Mouse (Mus musculus) intestine, postnatal 0 days (tissue): ENCODE measurements around the gene Adamts4. TPM values are rescaled to one million over a fixed set of nuclear protein-coding genes. Genes with fewer than 3 reads are reported as not detected.
"Not testable (repeated sequence)": the region's sequence is repeated elsewhere in the genome, so short reads cannot be mapped to it uniquely, and the experiment has no call there.

Experiments
- ATAC-seq: fragments of 200-750 bp; cut with Nextera tagmentation; 2 replicates; pipeline ENCODE4 v1.8.0; 2017; ENCODE audit warnings: mild to moderate bottlenecking, moderate TSS enrichment, moderate library complexity
- H3K27ac ChIP-seq: fragments of 300-500 bp; sonication (generic); 2 replicates; pipeline ENCODE4 v1.5.1; 2014; ENCODE audit warnings: mild to moderate bottlenecking, low read depth, low read length, moderate library complexity
- H3K27me3 ChIP-seq: fragments of 300-500 bp; sonication (generic); replicated peaks from 2 replicates; pipeline ENCODE4 v1.6.1; 2014; ENCODE audit warnings: low read length, mixed read lengths; ENCODE audit not compliant: control insufficient read depth, insufficient read depth
- H3K36me3 ChIP-seq: fragments of 300-500 bp; sonication (generic); 2 replicates; pipeline ENCODE4 v1.6.1; 2014; ENCODE audit warnings: mild to moderate bottlenecking, moderate library complexity; ENCODE audit not compliant: control insufficient read depth, insufficient read depth
- H3K4me1 ChIP-seq: fragments of 300-500 bp; sonication (generic); replicated peaks from 2 replicates; pipeline ENCODE4 v1.6.1; 2014; ENCODE audit warnings: antibody characterized with exemption, low read length, mixed read lengths; ENCODE audit not compliant: control insufficient read depth, insufficient read depth
- H3K4me2 ChIP-seq: fragments of 300-500 bp; sonication (generic); replicated peaks from 2 replicates; pipeline ENCODE4 v1.6.1; 2014; ENCODE audit warnings: low read depth, mild to moderate bottlenecking, moderate library complexity
- H3K4me3 ChIP-seq: fragments of 300-500 bp; sonication (generic); 2 replicates; pipeline ENCODE4 v1.5.1; 2014; ENCODE audit warnings: low read depth, low read length
- H3K9ac ChIP-seq: fragments of 300-500 bp; sonication (generic); 2 replicates; pipeline ENCODE4 v1.6.1; 2014; ENCODE audit warnings: mild to moderate bottlenecking, low read depth, low read length
- H3K9me3 ChIP-seq: fragments of 300-500 bp; sonication (generic); 2 replicates; pipeline ENCODE4 v1.6.1; 2016; ENCODE audit warnings: mixed run types; ENCODE audit not compliant: control insufficient read depth
- CTCF ChIP-seq: sonication (generic); IDR thresholded peaks from 2 replicates; pipeline ENCODE4 v1.5.1; 2016; ENCODE audit warnings: low read depth, mild to moderate bottlenecking, control low read depth, antibody characterized with exemption, moderate library complexity
- WGBS: fragments of 180-500 bp; shearing (Covaris S2); extraction: QIAGEN DNeasy Blood & Tissue Kit; methylation state at CpG from one replicate; pipeline ENCODE4 v1.1.7; 2014; 5-methylcytosine and 5-hydroxymethylcytosine counted together
- polyA plus RNA-seq: library from polyadenylated mRNA; unstranded; fragments of >200 nt; fragmentation: Nextera tagmentation; extraction: Ambion mirVana; gene quantifications from 2 replicates; pipeline ENCODE4 v1.2.1, GENCODE M21; 2015

Gene Adamts4
- polyA plus RNA-seq, 1 experiment from 2014 or later = 2.0 TPM

- peak overlapping the region; percentile 85 for H3K4me3 ChIP-seq
- TF ChIP-seq CTCF = no peak
- H3K4me2 ChIP-seq = peak overlapping the region; percentile 53
- WGBS = 16% methylated on average over 3 of the region's 3 CpGs
- ATAC-seq = no peak
- H3K36me3 ChIP-seq = peaks cover 2% of the 10 kb centered on the region; the same call in 1 of the 2 replicates
- no peaks in the 10 kb centered on the region; the same call in 1 of the 2 replicates for H3K4me1 ChIP-seq
- H3K27ac ChIP-seq = peak overlapping the region; percentile 97
- peaks cover 7% of the 10 kb centered on the region; the same call in 1 of the 2 replicates for H3K27me3 ChIP-seq
- H3K9ac ChIP-seq = 0 out of 2 replicates have a peak overlapping the region, but pooled peaks have one; percentile 88
- no peaks in the 10 kb centered on the region for H3K9me3 ChIP-seq
Measured at GRCm38 (mm10) chr1:171295063-171295402, 44.8 kb downstream of the Adamts4 start.

GRCm38 (mm10) chr1:171298226-171298625 lies 48.0 kb downstream of the Adamts4 start:
- no peak for TF ChIP-seq CTCF
- WGBS = 67% methylated on average over 3 of the region's 3 CpGs

GRCm38 (mm10) chr1:171306157-171306556 lies 55.9 kb downstream of the Adamts4 start:
- H3K4me3 ChIP-seq, H3K27ac ChIP-seq, H3K27me3 ChIP-seq, H3K4me2 ChIP-seq, H3K36me3 ChIP-seq, H3K4me1 ChIP-seq, H3K9me3 ChIP-seq, ATAC-seq, H3K9ac ChIP-seq: not testable (repeated sequence)
- 64% methylated on average over 5 of the region's 5 CpGs for WGBS

More at GRCm38 (mm10) chr1:171298226-171298625, 48.0 kb downstream of the Adamts4 start:
- no peak overlapping the region for H3K27ac ChIP-seq
- no peaks in the 10 kb centered on the region for H3K9me3 ChIP-seq
- no peak overlapping the region for H3K4me3 ChIP-seq
- no peak overlapping the region for H3K9ac ChIP-seq
- H3K4me1 ChIP-seq = no peaks in the 10 kb centered on the region; the same call in 1 of the 2 replicates
- ATAC-seq = no peak
- H3K36me3 ChIP-seq = no peaks in the 10 kb centered on the region
- peaks cover 7% of the 10 kb centered on the region; the same call in 1 of the 2 replicates for H3K27me3 ChIP-seq
- H3K4me2 ChIP-seq = no peak overlapping the region

- Histone ChIP-seq H3K4me1 (no peaks in the 10 kb centered on the region), H3K4me2 (no peak overlapping the region), H3K9ac (no peak overlapping the region), H3K36me3 (no peaks in the 10 kb centered on the region), H3K27me3 (no peaks in the 10 kb centered on the region), H3K9me3 (no peaks in the 10 kb centered on the region), H3K27ac (no peak overlapping the region), H3K4me3 (no peak overlapping the region)
- no peak for ATAC-seq
- 71% methylated on average over 2 of the region's 2 CpGs for WGBS
- TF ChIP-seq CTCF = no peak
Measured at GRCm38 (mm10) chr1:171309321-171309720, 59.1 kb downstream of the Adamts4 start.

Other genes starting within 250 kb of the Adamts4 start
- 2.7 and 3.7 TPM in 2 replicates for gene Fcgr4, start 231.5 kb upstream of the Adamts4 start, polyA plus RNA-seq
- 13.9 and 15.8 TPM in 2 replicates for gene Fcgr3, start 185.5 kb upstream of the Adamts4 start, polyA plus RNA-seq
- 1.9 and 2.9 TPM in 2 replicates for gene Cfap126, start 136.5 kb upstream of the Adamts4 start, polyA plus RNA-seq
- 439 and 453 TPM in 2 replicates for gene Sdhc, start 99.8 kb upstream of the Adamts4 start, polyA plus RNA-seq
- 0.80 and 1.1 TPM in 2 replicates for gene Mpz, start 99.7 kb upstream of the Adamts4 start, polyA plus RNA-seq
- 29.1 and 29.9 TPM in 2 replicates for gene Pcp4l1, start 54.2 kb upstream of the Adamts4 start, polyA plus RNA-seq
- 30.9 and 38.9 TPM in 2 replicates for gene Nr1i3, start 36.5 kb upstream of the Adamts4 start, polyA plus RNA-seq
- gene Tomm40l, start 27.9 kb upstream of the Adamts4 start, polyA plus RNA-seq = 14.7 and 16.5 TPM in 2 replicates
- 9.2 and 14.1 TPM in 2 replicates for gene Apoa2, start 25.4 kb upstream of the Adamts4 start, polyA plus RNA-seq
- gene Fcer1g, start 16.1 kb upstream of the Adamts4 start, polyA plus RNA-seq = 47.7 and 54.0 TPM in 2 replicates
- 249 and 255 TPM in 2 replicates for gene Ndufs2, start 967 bp downstream of the Adamts4 start, polyA plus RNA-seq
- gene B4galt3, start 19.9 kb downstream of the Adamts4 start, polyA plus RNA-seq = 27.0 and 27.4 TPM in 2 replicates
- gene Ppox, start 30.8 kb downstream of the Adamts4 start, polyA plus RNA-seq = 11.4 and 12.8 TPM in 2 replicates
- gene Usp21, start 37.6 kb downstream of the Adamts4 start, polyA plus RNA-seq = 20.4 and 21.7 TPM in 2 replicates
- gene Ufc1, start 44.6 kb downstream of the Adamts4 start, polyA plus RNA-seq = 117 TPM in 2 replicates
- gene Dedd, start 78.7 kb downstream of the Adamts4 start, polyA plus RNA-seq = 28.1 and 29.9 TPM in 2 replicates
- 60.1 and 66.5 TPM in 2 replicates for gene Nit1, start 95.2 kb downstream of the Adamts4 start, polyA plus RNA-seq
- 69.5 and 73.1 TPM in 2 replicates for gene Pfdn2, start 95.2 kb downstream of the Adamts4 start, polyA plus RNA-seq
- 0.48 and 0.82 TPM in 2 replicates for gene Klhdc9, start 110.4 kb downstream of the Adamts4 start, polyA plus RNA-seq
- 0.38 and 0.48 TPM in 2 replicates for gene Nectin4, start 119.7 kb downstream of the Adamts4 start, polyA plus RNA-seq
- gene Arhgap30, start 138.5 kb downstream of the Adamts4 start, polyA plus RNA-seq = 1.3 TPM in 2 replicates
- gene Usf1, start 160.9 kb downstream of the Adamts4 start, polyA plus RNA-seq = 35.1 and 36.5 TPM in 2 replicates
- gene Tstd1, start 168.5 kb downstream of the Adamts4 start, polyA plus RNA-seq = 1.7 and 2.8 TPM in 2 replicates
- 72.5 and 83.1 TPM in 2 replicates for gene F11r, start 187.1 kb downstream of the Adamts4 start, polyA plus RNA-seq